Mouse (Mus musculus) MEL (cell line): ENCODE measurements at regions not wholly inside any gene's neighbourhood (a gene's known extent, or its start where the extent isn't known, plus 50 kb on each side); places are given as distances from the start of the nearest gene placed in this dataset.
A peak's percentile ranks its signal among the peaks of the same experiment; 100 is the strongest.

ENCODE experiments used
- DNase-seq: peaks from one replicate; pipeline ENCODE4 v3.0.0; 2011; ENCODE audit warnings: low read depth, low spot score
- H3K27ac ChIP-seq: 2 replicates; pipeline ENCODE4 v1.5.1; 2012; ENCODE audit warnings: low read depth, mild to moderate bottlenecking, control low read depth, low read length, moderate library complexity; ENCODE audit not compliant: control insufficient read depth
- H3K27me3 ChIP-seq, 2 experiments: fragments of 150-350 bp in 1 of 2; sonication (generic) in 1 of 2; 2 replicates each; pipeline ENCODE4 v1.6.1; 2012; ENCODE audit warnings: low read length in 2 of 2, mild to moderate bottlenecking in 2 of 2, improper control_type of control experiment in 1 of 2, moderate library complexity in 1 of 2; ENCODE audit not compliant: insufficient read depth in 2 of 2, control insufficient read depth in 1 of 2
- H3K36me3 ChIP-seq, 2 experiments: 2 replicates each; pipeline ENCODE4 v1.6.1; 2012 to 2014; ENCODE audit warnings: low read length in 2 of 2, improper control_type of control experiment in 1 of 2, inconsistent platforms in 1 of 2, mild to moderate bottlenecking in 1 of 2; ENCODE audit not compliant: insufficient read depth in 2 of 2, control insufficient read depth in 1 of 2
- H3K4me1 ChIP-seq, 2 experiments: fragments of 150-350 bp in 1 of 2; sonication (generic) in 1 of 2; 2 replicates each; pipeline ENCODE4 v1.6.1; 2012; ENCODE audit warnings: low read length in 2 of 2, improper control_type of control experiment in 1 of 2, mild to moderate bottlenecking in 1 of 2; ENCODE audit not compliant: insufficient read depth in 2 of 2, control insufficient read depth in 1 of 2
- H3K4me3 ChIP-seq, 2 experiments: fragments of 150-350 bp in 1 of 2; sonication (generic) in 1 of 2; 2 replicates each; pipeline ENCODE4 v1.5.1; 2012; ENCODE audit warnings: low read depth in 2 of 2, low read length in 2 of 2, mild to moderate bottlenecking in 2 of 2, moderate library complexity in 2 of 2, control low read depth in 1 of 2, improper control_type of control experiment in 1 of 2; ENCODE audit not compliant: control insufficient read depth in 1 of 2, insufficient read depth in 1 of 2
- H3K79me2 ChIP-seq: 2 replicates; pipeline ENCODE4 v1.6.1; 2012; ENCODE audit warnings: mild to moderate bottlenecking, low read length, moderate library complexity; ENCODE audit not compliant: control insufficient read depth, poor library complexity, insufficient read depth
- H3K9ac ChIP-seq: 2 replicates; pipeline ENCODE4 v1.6.1; 2012; ENCODE audit warnings: low read depth, mild to moderate bottlenecking, control low read depth, low read length, moderate library complexity; ENCODE audit not compliant: control insufficient read depth, poor library complexity, severe bottlenecking
- H3K9me3 ChIP-seq: fragments of 150-350 bp; sonication (generic); replicated peaks from 2 replicates; pipeline ENCODE4 v1.6.1; 2012; ENCODE audit warnings: mild to moderate bottlenecking, low read length, improper control_type of control experiment, moderate library complexity; ENCODE audit not compliant: insufficient read depth
- CTCF ChIP-seq, 3 experiments: IDR thresholded peaks in 2 of 3; conservative IDR thresholded peaks in 1 of 3; 2 replicates each; pipeline ENCODE4 v1.5.1; 2011 to 2012; ENCODE audit warnings: low read length in 3 of 3, low read depth in 2 of 3, mild to moderate bottlenecking in 2 of 3, improper control_type of control experiment in 1 of 3, inconsistent platforms in 1 of 3, mixed read lengths in 1 of 3, moderate library complexity in 1 of 3; ENCODE audit not compliant: control insufficient read depth in 1 of 3, insufficient read depth in 1 of 3, poor library complexity in 1 of 3, severe bottlenecking in 1 of 3
- MEF2A ChIP-seq: IDR thresholded peaks from 2 replicates; pipeline ENCODE4 v1.6.1; 2014; ENCODE audit warnings: low read depth, mild to moderate bottlenecking, inconsistent platforms, low read length, improper control_type of control experiment; ENCODE audit not compliant: poor library complexity, insufficient replicate concordance, severe bottlenecking; ENCODE audit errors: extremely low read depth
- NELFE ChIP-seq: IDR thresholded peaks from 2 replicates; pipeline ENCODE4 v1.6.1; 2011; ENCODE audit warnings: low read depth, low read length, improper control_type of control experiment
- NRF1 ChIP-seq: IDR thresholded peaks from 2 replicates; pipeline ENCODE4 v1.6.1; 2014; ENCODE audit warnings: low read depth, mild to moderate bottlenecking, inconsistent platforms, low read length, improper control_type of control experiment, moderate library complexity; ENCODE audit not compliant: poor library complexity, insufficient read depth, severe bottlenecking
- POLR2AphosphoS5 ChIP-seq: IDR thresholded peaks from 2 replicates; pipeline ENCODE4 v1.6.1; 2012; ENCODE audit warnings: low read depth, borderline replicate concordance, mild to moderate bottlenecking, inconsistent platforms, low read length, moderate library complexity, mixed read lengths
- RAD21 ChIP-seq: IDR thresholded peaks from 2 replicates; pipeline ENCODE4 v1.6.1; 2011; ENCODE audit warnings: mild to moderate bottlenecking, low read depth, low read length, improper control_type of control experiment
- SMC3 ChIP-seq: IDR thresholded peaks from 2 replicates; pipeline ENCODE4 v1.6.1; 2011; ENCODE audit warnings: low read depth, low read length, improper control_type of control experiment
- ZC3H11A ChIP-seq: IDR thresholded peaks from 2 replicates; pipeline ENCODE4 v1.6.1; 2012; ENCODE audit warnings: low read depth, mild to moderate bottlenecking, inconsistent platforms, low read length, improper control_type of control experiment

DNA sequence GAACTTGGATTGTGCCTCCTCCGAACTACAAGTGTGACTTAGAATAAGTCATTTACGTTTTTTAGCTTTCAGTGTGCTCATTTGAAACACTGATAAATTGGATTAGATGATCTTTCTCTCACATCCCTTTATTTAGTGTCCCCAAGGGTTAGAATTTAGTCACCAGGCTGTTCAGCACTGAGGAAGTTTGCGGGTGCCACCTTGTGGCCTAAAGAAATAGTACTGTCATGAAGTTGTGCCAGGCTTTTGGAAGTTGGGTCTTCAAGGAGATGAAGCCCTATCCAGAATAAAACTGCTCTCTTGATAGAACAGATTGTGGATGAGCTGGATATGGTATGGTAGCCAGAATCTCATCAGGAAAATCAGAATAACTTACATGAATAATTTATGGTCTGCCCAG lies 57.7 kb upstream of the Adcyap1 start:
- Histone ChIP-seq H3K36me3 (no peaks in the 10 kb centered on the region), H3K9ac (no peak overlapping the region), H3K79me2 (no peaks in the 10 kb centered on the region), H3K9me3 (no peaks in the 10 kb centered on the region), H3K4me3 (peak overlapping the region in 1 of 2 experiments; percentile 18; a peak in 1 of 4 replicates), H3K4me1 (no peaks in the 10 kb centered on the region), H3K27ac (no peak overlapping the region), H3K27me3 (no peaks in the 10 kb centered on the region)
- peak; percentile 73 for DNase-seq
- TF ChIP-seq POLR2AphosphoS5 (no peak), RAD21 (peak; percentile 89), CTCF (IDR thresholded peaks at IDR 0.05 in 2 of 3, conservative IDR thresholded peaks at IDR 0.05 in 1 of 3; ENCODE audit: control insufficient read depth in 1 of 3, insufficient read depth in 1 of 3, low read depth in 2 of 3, low read length in 3 of 3, poor library complexity in 1 of 3, severe bottlenecking in 1 of 3) (peak; percentile 33 to 83 (median 68)), SMC3 (peak; percentile 84), MEF2A (no peak), ZC3H11A (peak; percentile 62), NELFE (no peak), NRF1 (no peak)
